Mouse (Mus musculus) hindbrain, embryonic 15.5 days (tissue): ENCODE results near the gene Fam107b. TPM values are rescaled to one million over a fixed set of nuclear protein-coding genes. Genes with fewer than 3 reads are reported as not detected.

Experiments used
- ATAC-seq: fragments of 200-750 bp; cut with Nextera tagmentation; 2 replicates; pipeline ENCODE4 v1.8.0; 2017; ENCODE audit warnings: low read depth, moderate number of reproducible peaks, moderate TSS enrichment; ENCODE audit not compliant: low FRiP score
- H3K27ac ChIP-seq: fragments of 300-500 bp; sonication (generic); replicated peaks from 2 replicates; pipeline ENCODE4 v1.5.1; 2015; ENCODE audit warnings: mild to moderate bottlenecking, inconsistent platforms
- H3K27me3 ChIP-seq: fragments of 300-500 bp; sonication (generic); 2 replicates; pipeline ENCODE4 v1.6.1; 2015; ENCODE audit warnings: control low read depth, inconsistent platforms
- H3K36me3 ChIP-seq: fragments of 300-500 bp; sonication (generic); 2 replicates; pipeline ENCODE4 v1.6.1; 2015; ENCODE audit warnings: control low read depth, inconsistent platforms
- H3K4me1 ChIP-seq: fragments of 300-500 bp; sonication (generic); replicated peaks from 2 replicates; pipeline ENCODE4 v1.6.1; 2015; ENCODE audit warnings: control low read depth, inconsistent platforms
- H3K4me2 ChIP-seq: fragments of 300-500 bp; sonication (generic); 2 replicates; pipeline ENCODE4 v1.6.1; 2015; ENCODE audit warnings: moderate library complexity, mild to moderate bottlenecking, inconsistent platforms
- H3K4me3 ChIP-seq: fragments of 300-500 bp; sonication (generic); 2 replicates; pipeline ENCODE4 v1.5.1; 2015; ENCODE audit warnings: mild to moderate bottlenecking, inconsistent platforms
- H3K9ac ChIP-seq: fragments of 300-500 bp; sonication (generic); 2 replicates; pipeline ENCODE4 v1.6.1; 2015; ENCODE audit warnings: inconsistent platforms
- H3K9me3 ChIP-seq: fragments of 300-500 bp; sonication (generic); 2 replicates; pipeline ENCODE4 v1.6.1; 2016; ENCODE audit warnings: control low read depth, inconsistent platforms
- WGBS: fragments of 180-500 bp; shearing (Covaris S2); methylation state at CpG from one replicate; pipeline ENCODE4 v1.1.7; 2015; 5-methylcytosine and 5-hydroxymethylcytosine counted together
- polyA plus RNA-seq: library from polyadenylated mRNA; unstranded; fragments of >200 nt; fragmentation: Nextera tagmentation; extraction: Ambion mirVana; gene quantifications from 2 replicates; pipeline ENCODE4 v1.2.1, GENCODE M21; 2015

Gene Fam107b
- polyA plus RNA-seq, 1 experiment from 2014 or later: 30.9 TPM

DNA sequence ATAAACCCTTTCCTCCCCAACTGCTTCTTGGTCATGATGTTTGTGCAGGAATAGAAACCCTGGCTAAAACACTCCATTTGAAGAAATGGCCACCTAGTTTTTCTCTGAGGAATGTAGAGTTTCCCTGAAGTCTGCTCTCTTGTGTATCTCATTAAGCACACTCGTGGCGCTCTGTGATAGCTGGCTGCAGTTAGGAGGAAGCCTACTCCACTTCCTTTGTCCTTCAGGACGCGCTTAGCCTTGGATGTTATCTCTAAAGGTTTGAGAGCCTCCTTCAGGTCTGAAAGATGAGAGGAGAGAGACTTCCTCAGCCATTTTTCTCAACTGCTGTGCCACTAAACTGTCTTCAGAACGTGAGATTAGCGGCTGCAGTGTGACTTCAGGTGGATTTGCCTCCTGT is 207.4 kb downstream of the Fam107b start:
- ATAC-seq: no peak
- Histone ChIP-seq H3K27ac (no peak overlapping the region), H3K9me3 (no peaks in the 10 kb centered on the region), H3K27me3 (no peaks in the 10 kb centered on the region), H3K9ac (no peak overlapping the region), H3K4me3 (no peak overlapping the region), H3K4me2 (no peak overlapping the region), H3K36me3 (peaks cover 10% of the 10 kb centered on the region; the same call in 1 of the 2 replicates), H3K4me1 (no peaks in the 10 kb centered on the region)
- 91% methylated on average over 6 of the region's 6 CpGs for WGBS

DNA sequence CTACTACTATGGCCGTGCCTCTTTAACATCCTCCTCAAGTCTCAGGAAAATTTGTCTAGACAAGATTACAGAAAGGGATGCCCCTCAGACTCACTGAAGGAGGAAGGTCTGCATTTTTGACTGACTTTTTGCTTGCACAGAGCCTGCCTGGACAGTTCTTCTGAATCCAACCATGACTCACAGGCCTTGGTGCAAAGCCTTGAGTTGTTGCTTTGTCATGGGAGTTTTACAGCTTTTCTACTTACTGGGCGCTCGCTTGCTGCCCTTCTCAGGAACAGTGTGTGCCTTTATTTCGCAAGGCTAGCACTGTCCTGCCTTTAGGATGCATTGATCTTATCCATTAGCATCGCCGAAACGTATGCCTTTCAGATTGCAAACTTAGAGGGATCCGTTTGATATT is 215.3 kb downstream of the Fam107b start:
- no peak overlapping the region for H3K9ac ChIP-seq
- H3K4me2 ChIP-seq: no peak overlapping the region
- no peaks in the 10 kb centered on the region for H3K4me1 ChIP-seq
- H3K27ac ChIP-seq: no peak overlapping the region
- no peaks in the 10 kb centered on the region for H3K27me3 ChIP-seq
- peaks cover 8% of the 10 kb centered on the region; the same call in 1 of the 2 replicates for H3K36me3 ChIP-seq
- no peak for ATAC-seq
- 91% methylated on average over 8 of the region's 8 CpGs for WGBS
- no peaks in the 10 kb centered on the region for H3K9me3 ChIP-seq
- H3K4me3 ChIP-seq: no peak overlapping the region

DNA sequence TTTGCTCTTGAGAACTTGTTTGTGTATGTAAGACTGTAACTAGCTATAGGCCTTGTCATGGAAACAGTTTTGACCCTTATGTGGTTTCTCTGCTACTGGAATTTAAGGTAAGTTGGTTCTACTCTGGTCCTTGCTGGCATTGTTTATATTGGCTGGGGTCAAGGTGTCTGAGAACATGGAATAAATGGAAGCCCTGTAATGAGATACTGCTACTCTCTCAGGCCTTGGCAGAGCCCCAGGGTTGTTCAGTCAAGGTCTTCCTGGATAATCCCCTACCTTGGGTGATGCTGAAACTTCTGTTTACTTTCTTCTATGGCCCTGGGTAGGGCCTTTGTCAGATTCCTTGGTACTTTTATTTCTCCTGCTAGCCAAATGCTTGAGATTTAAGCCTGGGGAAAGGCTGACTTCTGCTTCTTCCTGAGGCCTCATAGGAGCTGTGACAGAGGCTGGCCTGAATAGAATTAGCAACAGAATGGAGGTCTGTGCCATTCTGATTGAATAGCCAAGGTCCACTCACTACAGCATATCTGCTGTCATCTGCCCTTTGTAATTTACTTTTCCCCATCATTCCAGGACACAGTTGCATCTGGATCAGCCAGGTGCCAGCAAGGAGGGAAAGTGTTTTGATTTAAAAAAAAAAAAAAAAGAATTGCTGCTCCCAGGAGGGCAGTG is 217.6 kb downstream of the Fam107b start:
- Histone ChIP-seq H3K4me1 (no peaks in the 10 kb centered on the region), H3K9me3 (no peaks in the 10 kb centered on the region), H3K4me2 (no peak overlapping the region), H3K4me3 (no peak overlapping the region), H3K27me3 (no peaks in the 10 kb centered on the region), H3K36me3 (no peaks in the 10 kb centered on the region), H3K9ac (no peak overlapping the region), H3K27ac (no peak overlapping the region)
- ATAC-seq: no peak

DNA sequence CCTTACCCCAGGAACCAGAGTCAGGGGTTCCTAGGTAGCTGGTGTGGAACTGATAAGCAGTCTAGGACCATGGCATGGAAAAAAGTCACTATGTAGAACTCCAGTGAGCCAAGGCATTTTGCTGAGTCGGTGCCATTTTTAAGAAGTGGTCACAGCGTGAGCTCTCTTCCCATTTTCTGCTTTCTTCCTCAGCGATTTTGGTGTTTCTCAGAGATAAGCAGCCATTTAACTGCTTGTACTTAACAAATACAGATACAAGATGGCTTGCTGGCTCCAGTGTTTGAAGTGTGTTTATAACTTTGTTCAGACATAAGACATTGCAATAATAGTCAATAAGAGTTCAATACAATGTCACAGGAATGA is 218.1 kb downstream of the Fam107b start:
- ATAC-seq: no peak
- Histone ChIP-seq H3K9ac (no peak overlapping the region), H3K4me1 (no peaks in the 10 kb centered on the region), H3K4me2 (no peak overlapping the region), H3K27me3 (no peaks in the 10 kb centered on the region), H3K4me3 (no peak overlapping the region), H3K9me3 (no peaks in the 10 kb centered on the region), H3K27ac (no peak overlapping the region), H3K36me3 (no peaks in the 10 kb centered on the region)
- WGBS: 78% methylated on average over 3 of the region's 3 CpGs

DNA sequence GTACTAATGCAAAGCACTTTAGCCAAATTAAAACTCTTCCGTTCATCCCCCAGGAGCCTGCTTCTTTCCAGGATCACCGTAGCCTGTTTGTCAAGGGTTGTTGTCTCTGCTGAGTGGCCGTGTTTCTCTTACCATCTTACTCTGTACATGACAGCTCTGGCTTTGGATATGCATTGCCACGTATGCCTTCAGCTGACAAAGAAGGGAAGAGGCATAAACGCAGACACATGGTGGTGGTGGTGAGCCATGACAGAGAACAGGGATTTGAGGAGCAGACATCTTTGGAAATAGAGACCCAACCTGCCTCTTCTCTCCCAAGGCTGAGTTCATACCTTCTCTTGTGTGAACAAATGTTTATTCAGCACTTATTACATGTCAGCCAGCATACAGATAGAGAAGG is 226.3 kb downstream of the Fam107b start:
- no peak overlapping the region for H3K27ac ChIP-seq
- no peaks in the 10 kb centered on the region for H3K27me3 ChIP-seq
- H3K4me2 ChIP-seq: no peak overlapping the region
- no peak for ATAC-seq
- no peaks in the 10 kb centered on the region for H3K9me3 ChIP-seq
- no peaks in the 10 kb centered on the region for H3K36me3 ChIP-seq
- H3K4me1 ChIP-seq: peaks cover 7% of the 10 kb centered on the region; the same call in 1 of the 2 replicates
- H3K9ac ChIP-seq: no peak overlapping the region
- H3K4me3 ChIP-seq: no peak overlapping the region
- WGBS: 75% methylated on average over 5 of the region's 5 CpGs

DNA sequence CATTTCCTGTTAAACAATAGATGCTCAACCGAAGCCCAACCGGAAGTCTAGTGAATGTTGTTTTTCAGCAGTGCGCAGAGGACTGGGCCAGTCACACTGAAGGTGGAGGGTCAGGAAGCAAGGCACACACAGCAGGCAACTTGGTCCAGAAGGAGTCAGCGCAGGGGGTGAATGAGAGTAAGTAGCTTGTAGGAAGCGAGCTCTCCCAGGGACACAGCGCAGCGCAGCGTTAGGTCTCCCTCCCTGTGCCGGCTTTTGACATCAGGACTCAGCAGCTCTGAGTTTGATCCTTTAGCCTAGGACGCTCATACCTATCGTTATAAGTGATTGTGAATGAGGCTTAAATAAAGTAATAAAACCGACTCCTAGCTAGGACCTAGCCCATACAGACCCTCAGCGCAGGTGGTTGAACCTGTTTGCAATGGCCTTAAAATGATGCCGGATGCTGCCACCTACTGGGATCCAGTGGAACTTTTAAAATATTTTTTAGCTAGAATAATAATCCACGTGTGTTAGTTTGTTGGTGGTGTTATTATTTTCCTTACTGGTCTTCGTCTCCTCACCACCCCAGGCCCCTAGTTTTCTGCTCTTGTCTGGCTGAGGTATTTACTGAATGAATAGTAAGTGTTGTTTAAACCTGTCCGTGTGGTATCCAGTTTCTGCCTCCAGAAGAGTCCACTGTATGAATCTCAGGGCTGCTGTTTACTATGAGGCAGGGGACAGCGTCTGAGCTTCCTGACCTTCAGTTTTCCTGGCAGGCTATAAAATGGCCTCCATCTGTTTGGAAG is 229.7 kb downstream of the Fam107b start:
- peak; percentile 86 for ATAC-seq
- WGBS: 10% methylated on average over 18 of the region's 18 CpGs
- Histone ChIP-seq H3K9me3 (no peaks in the 10 kb centered on the region), H3K36me3 (no peaks in the 10 kb centered on the region), H3K4me3 (peak overlapping the region; percentile 33), H3K4me1 (peaks cover 7% of the 10 kb centered on the region; the same call in 1 of the 2 replicates), H3K9ac (no peak overlapping the region), H3K27me3 (no peaks in the 10 kb centered on the region), H3K4me2 (peak overlapping the region; percentile 72), H3K27ac (no peak overlapping the region)

DNA sequence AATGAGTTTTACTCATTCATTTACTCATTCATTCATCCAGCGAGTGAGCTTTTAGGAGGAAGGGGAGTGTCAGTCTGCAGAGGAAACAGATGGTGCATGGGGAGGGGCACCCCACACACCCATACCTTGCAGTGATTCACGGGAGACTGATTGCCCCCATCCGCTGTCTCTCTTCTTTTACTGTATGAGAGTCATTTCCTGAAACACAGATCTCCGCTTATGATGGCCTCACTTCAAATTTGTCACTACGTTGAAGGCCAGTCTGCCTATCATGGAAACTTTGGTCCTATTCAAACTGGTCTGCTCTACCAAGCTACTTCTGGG is 230.2 kb downstream of the Fam107b start:
- Histone ChIP-seq H3K9ac (no peak overlapping the region), H3K4me2 (no peak overlapping the region), H3K27me3 (no peaks in the 10 kb centered on the region), H3K4me3 (no peak overlapping the region), H3K9me3 (no peaks in the 10 kb centered on the region), H3K4me1 (peaks cover 7% of the 10 kb centered on the region; the same call in 1 of the 2 replicates), H3K27ac (no peak overlapping the region), H3K36me3 (no peaks in the 10 kb centered on the region)
- WGBS: 57% methylated on average over 5 of the region's 5 CpGs
- no peak for ATAC-seq

DNA sequence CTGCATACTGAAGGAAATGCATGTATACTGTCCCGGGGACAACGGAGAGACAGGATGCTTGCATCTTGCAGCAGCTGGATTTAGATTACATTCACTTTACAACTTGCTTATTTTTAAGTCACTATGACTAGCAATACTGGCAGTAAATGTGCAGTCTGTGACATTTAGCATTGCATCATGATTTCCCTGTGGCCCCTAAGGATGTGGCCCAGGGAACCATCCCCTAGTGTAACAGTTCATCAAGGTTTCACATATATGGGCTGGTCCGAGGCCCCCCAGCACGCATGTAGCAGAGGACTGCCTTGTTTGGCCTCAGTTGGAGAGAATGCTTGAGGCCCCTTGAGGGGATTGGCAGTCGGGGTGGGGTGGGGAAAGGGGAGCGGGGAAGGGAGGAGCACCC is 235.5 kb downstream of the Fam107b start:
- Histone ChIP-seq H3K4me3 (no peak overlapping the region), H3K9me3 (no peaks in the 10 kb centered on the region), H3K4me1 (no peaks in the 10 kb centered on the region), H3K36me3 (no peaks in the 10 kb centered on the region), H3K27ac (no peak overlapping the region), H3K9ac (no peak overlapping the region), H3K4me2 (no peak overlapping the region), H3K27me3 (no peaks in the 10 kb centered on the region)
- 68% methylated on average over 6 of the region's 6 CpGs for WGBS
- no peak for ATAC-seq

DNA sequence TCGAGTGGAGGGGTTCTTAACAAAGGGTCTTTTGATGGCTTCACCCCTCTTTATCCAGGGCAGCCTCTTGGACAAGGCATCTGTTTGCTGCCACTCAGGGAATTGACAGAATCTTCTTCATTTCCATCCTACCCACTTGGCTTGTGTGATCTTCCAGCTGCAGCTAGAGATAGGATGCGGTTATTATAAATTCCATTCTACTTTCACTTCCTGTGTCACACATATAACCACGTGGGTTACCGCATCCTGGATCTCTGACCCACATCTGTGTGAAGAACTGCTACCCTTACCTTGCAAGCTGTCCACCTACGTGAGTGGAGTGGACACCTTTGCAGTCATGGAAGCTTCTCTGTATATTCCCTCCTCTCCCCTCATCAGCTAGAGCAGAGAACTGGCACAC is 240.0 kb downstream of the Fam107b start:
- Histone ChIP-seq H3K36me3 (no peaks in the 10 kb centered on the region), H3K4me3 (no peak overlapping the region), H3K27ac (no peak overlapping the region), H3K9me3 (no peaks in the 10 kb centered on the region), H3K9ac (no peak overlapping the region), H3K4me2 (no peak overlapping the region), H3K4me1 (no peaks in the 10 kb centered on the region), H3K27me3 (no peaks in the 10 kb centered on the region)
- ATAC-seq: no peak; the same call in 1 of the 2 replicates
- 65% methylated on average over 5 of the region's 5 CpGs for WGBS

DNA sequence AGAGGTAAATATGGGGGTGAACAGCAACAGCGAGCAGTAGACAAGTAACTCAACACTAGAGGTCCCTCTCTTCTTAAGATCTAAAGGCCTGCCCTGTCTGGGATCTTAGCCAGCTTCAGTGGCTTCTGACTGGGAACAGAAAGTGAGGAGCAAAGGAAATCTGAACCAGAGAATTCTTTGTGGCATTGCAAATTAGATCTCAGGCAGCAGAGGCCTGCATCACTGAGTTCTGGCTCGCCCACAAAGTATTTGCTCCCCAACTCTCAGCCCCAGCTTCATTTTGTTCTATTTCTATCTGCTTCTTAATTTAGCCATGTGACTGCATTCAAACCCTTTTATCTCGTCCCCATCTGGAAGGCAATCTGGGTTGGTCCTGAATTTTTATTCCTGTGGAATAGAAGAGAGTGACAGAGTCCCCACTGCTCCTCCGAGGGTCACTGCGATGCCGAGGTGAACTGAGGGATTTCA is 245.9 kb downstream of the Fam107b start:
- Histone ChIP-seq H3K9ac (no peak overlapping the region), H3K27me3 (no peaks in the 10 kb centered on the region), H3K4me3 (no peak overlapping the region), H3K36me3 (no peaks in the 10 kb centered on the region), H3K4me2 (no peak overlapping the region), H3K9me3 (no peaks in the 10 kb centered on the region), H3K27ac (peak overlapping the region; percentile 41), H3K4me1 (no peaks in the 10 kb centered on the region)
- WGBS: 57% methylated on average over 6 of the region's 6 CpGs
- peak; percentile 65; the same call in 1 of the 2 replicates for ATAC-seq

DNA sequence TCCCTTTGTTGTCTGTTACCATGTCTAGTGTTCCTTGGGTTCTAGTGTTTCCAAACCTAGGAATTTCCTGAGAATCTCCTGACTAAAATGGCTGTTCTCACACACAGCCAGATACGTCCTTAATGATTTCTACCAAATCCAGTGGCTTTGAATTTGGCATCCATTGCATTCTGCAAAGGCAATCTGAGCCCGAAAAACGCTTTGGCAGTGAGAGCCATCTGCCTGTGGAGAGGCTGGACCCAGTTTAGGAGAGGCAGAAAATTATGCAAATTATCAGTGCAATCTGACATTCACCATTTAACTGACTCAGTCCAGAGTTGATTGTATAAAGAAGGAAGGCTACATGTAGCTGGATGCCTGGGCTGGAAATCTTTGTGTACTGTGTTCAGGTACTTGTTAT is 247.3 kb downstream of the Fam107b start:
- no peaks in the 10 kb centered on the region for H3K9me3 ChIP-seq

DNA sequence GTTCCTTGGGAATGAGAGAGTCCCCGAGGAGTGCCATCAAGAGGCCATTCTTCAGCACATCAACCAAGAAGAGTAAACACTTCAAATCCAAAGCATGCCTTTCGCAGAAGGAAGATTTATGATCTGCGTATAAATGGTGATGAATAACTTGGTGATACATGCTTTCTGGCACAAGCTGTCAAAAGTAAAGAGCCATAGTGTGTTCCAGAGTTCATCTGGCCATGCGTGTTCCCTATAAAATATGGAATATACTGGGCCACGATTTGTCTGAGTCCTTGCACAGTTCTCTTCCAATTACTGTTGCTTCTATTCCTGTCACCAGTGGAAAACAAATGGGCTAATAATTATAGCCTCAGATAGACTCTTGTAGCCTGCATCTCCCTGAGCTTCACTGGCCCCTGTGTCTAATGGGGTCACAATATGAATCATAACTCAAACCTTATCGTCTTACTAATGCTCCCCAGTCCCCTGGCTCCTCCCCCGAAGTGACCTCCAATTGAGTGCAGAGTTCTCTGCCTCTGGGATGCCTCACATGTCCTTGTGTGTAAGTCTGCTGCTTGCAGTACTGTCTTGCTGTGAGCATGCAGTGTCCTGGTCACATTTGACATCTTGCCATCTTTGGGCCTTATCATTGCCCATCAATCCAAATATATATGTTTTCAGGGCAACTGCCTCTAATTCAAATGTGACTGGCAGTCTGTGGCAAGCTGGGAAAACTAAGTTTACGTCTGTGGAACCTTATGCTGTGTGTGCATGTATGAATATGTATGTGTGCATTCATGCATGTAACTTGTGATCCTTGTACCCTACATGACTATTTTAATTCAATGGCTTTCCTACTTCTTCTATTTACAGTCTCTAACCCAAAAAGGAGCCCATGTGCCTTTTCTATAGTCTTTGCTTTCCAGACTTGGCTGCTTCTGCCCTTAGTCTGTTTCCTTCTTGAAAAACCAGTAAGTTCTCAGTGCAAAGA is 252.5 kb downstream of the Fam107b start:
- WGBS: 60% methylated on average over 8 of the region's 8 CpGs
- Histone ChIP-seq H3K9me3 (no peaks in the 10 kb centered on the region), H3K9ac (no peak overlapping the region), H3K36me3 (no peaks in the 10 kb centered on the region), H3K4me3 (no peak overlapping the region), H3K27ac (no peak overlapping the region), H3K4me2 (no peak overlapping the region), H3K4me1 (no peaks in the 10 kb centered on the region), H3K27me3 (no peaks in the 10 kb centered on the region)
- no peak for ATAC-seq

More for the DNA sequence above, 247.3 kb downstream of the Fam107b start:
- H3K4me3 ChIP-seq: no peak overlapping the region
- no peak overlapping the region for H3K27ac ChIP-seq
- H3K27me3 ChIP-seq: no peaks in the 10 kb centered on the region
- H3K4me1 ChIP-seq: no peaks in the 10 kb centered on the region
- H3K36me3 ChIP-seq: no peaks in the 10 kb centered on the region
- no peak overlapping the region for H3K9ac ChIP-seq
- ATAC-seq: no peak
- no peak overlapping the region for H3K4me2 ChIP-seq
- 75% methylated on average over 3 of the region's 3 CpGs for WGBS
